Mouse (Mus musculus) mature B cell (primary cell): ENCODE measurements around the gene Pet100.
"Not testable (repeated sequence)": the region's sequence is repeated elsewhere in the genome, so short reads cannot be mapped to it uniquely, and the experiment has no call there.

ENCODE experiments used
- in situ Hi-C: fragments of 300-500 bp; cut with MboI; formaldehyde crosslinking; loops from 2 replicates; pipeline ENCODE4 v1.14.3; 2019

Pet100 gene

GRCm38 (mm10) chr8:3621199-3621970, at the start of gene Pet100, which contains the start of gene Xab2:
Pet100 (plus strand) TSS chr8:3621548.
Xab2 (minus strand) TSS chr8:3621316.
- in situ Hi-C loops, result no loop called here

- in situ Hi-C loops, result loop anchor here (25.0 kb wide), 1 partner anchor 388 kb away; the partner anchor contains the start of gene Cd209c
Measured at GRCm38 (mm10) chr8:3574546-3574945, 46.8 kb upstream of the Pet100 start.

- in situ Hi-C loops, result no loop called here
Measured at GRCm38 (mm10) chr8:3576211-3576960, 45.0 kb upstream of the Pet100 start.

- in situ Hi-C loops, result no loop called here
Measured at GRCm38 (mm10) chr8:3579390-3580364, 41.7 kb upstream of the Pet100 start.

GRCm38 (mm10) chr8:3581961-3582360, 39.4 kb upstream of the Pet100 start:
- in situ Hi-C loops, result not testable (repeated sequence)

GRCm38 (mm10) chr8:3586452-3586851, 34.9 kb upstream of the Pet100 start:
- in situ Hi-C loops, result no loop called here

GRCm38 (mm10) chr8:3586993-3587390, 34.4 kb upstream of the Pet100 start, which contains the start of gene Camsap3:
Camsap3 (plus strand) TSS chr8:3587293.
- in situ Hi-C loops, result no loop called here

- in situ Hi-C loops, result no loop called here
Measured at GRCm38 (mm10) chr8:3587391-3588257, 33.7 kb upstream of the Pet100 start.

GRCm38 (mm10) chr8:3588258-3588633, 33.1 kb upstream of the Pet100 start:
- in situ Hi-C loops, result no loop called here

GRCm38 (mm10) chr8:3593470-3593869, 27.9 kb upstream of the Pet100 start:
- in situ Hi-C loops, result no loop called here

- in situ Hi-C loops, result no loop called here
Measured at GRCm38 (mm10) chr8:3594466-3594865, 26.9 kb upstream of the Pet100 start.

GRCm38 (mm10) chr8:3598054-3598453, 23.3 kb upstream of the Pet100 start:
- in situ Hi-C loops, result no loop called here

- in situ Hi-C loops, result no loop called here
Measured at GRCm38 (mm10) chr8:3599219-3599618, 22.1 kb upstream of the Pet100 start.

GRCm38 (mm10) chr8:3600401-3600800, 20.9 kb upstream of the Pet100 start:
- in situ Hi-C loops, result no loop called here

GRCm38 (mm10) chr8:3603439-3603838, 17.9 kb upstream of the Pet100 start:
- in situ Hi-C loops, result no loop called here

GRCm38 (mm10) chr8:3606593-3606992, 14.8 kb upstream of the Pet100 start:
- in situ Hi-C loops, result no loop called here

- in situ Hi-C loops, result no loop called here
Measured at GRCm38 (mm10) chr8:3607822-3608221, 13.5 kb upstream of the Pet100 start.

GRCm38 (mm10) chr8:3609046-3609815, 12.1 kb upstream of the Pet100 start:
- in situ Hi-C loops, result no loop called here

- in situ Hi-C loops, result no loop called here
Measured at GRCm38 (mm10) chr8:3609816-3610150, 11.6 kb upstream of the Pet100 start.

- in situ Hi-C loops, result no loop called here
Measured at GRCm38 (mm10) chr8:3622119-3622518, 771 bp downstream of the Pet100 start.
